In genomic region chr9:103860658-103861377, GRCm38 (mm10) we compare ENCODE assay signal across 13 mouse cellular contexts.
DNase-seq lines count a peak whose midpoint lies in the region; ATAC-seq and TF ChIP-seq lines count a peak whose summit lies in the region.
"Had no signal": no experiment of that assay in that cellular context is flagged by ENCODE, and none has a peak within 500 bp of the region (broad histone marks: within the 10 kb centered on the region; RNA-seq: fewer than 3 reads in every experiment).

No protein-coding gene starts in this region.

- no peaks in the 10 kb centered on the region for H3K36me3 ChIP-seq in heart, postnatal 0 days (replicated peaks; ENCODE audit: control insufficient read depth, insufficient read depth, low read length)
- no peaks in the 10 kb centered on the region for H3K36me3 ChIP-seq in forebrain, embryonic 16.5 days (ENCODE audit: control insufficient read depth, insufficient read depth)
- H3K36me3 ChIP-seq: hindbrain, embryonic 12.5 days; limb, embryonic 13.5 days had no signal

- DNase-seq in heart, postnatal 0 days (ENCODE audit: low spot score) = no peak
- DNase-seq in heart, postnatal 36 days = no peak
- peak; percentile 65 for DNase-seq in R1 (ENCODE audit: low read depth, low spot score)
- DNase-seq in forelimb bud, embryonic 11.5 days (ENCODE audit: low read depth, low spot score) = peak; percentile 12
- DNase-seq in lung, postnatal 4 days = peak; percentile 8 to 33
- no peak for DNase-seq in cerebellum, adult 8-10 months
- DNase-seq: cerebellum, postnatal 10 days; kidney, postnatal 14 days had no signal

- no peak for TF ChIP-seq EP300 in heart, postnatal 0 days (IDR thresholded peaks at IDR 0.05; ENCODE audit: low read depth)

- WGBS in heart, postnatal 0 days = 34% methylated on average over 12 of the region's 12 CpGs
- WGBS in forebrain, embryonic 16.5 days = 43% methylated on average over 12 of the region's 12 CpGs

- H3K27ac ChIP-seq in heart, postnatal 0 days (ENCODE audit: low read depth) = no peak overlapping the region
- H3K27ac ChIP-seq in forebrain, embryonic 16.5 days (ENCODE audit: low read length) = no peak overlapping the region
- H3K27ac ChIP-seq: hindbrain, embryonic 12.5 days; limb, embryonic 13.5 days had no signal

- no peak for TF ChIP-seq CTCF in heart, postnatal 0 days (IDR thresholded peaks at IDR 0.05; ENCODE audit: low read depth)

- H3K27me3 ChIP-seq in heart, postnatal 0 days (ENCODE audit: control insufficient read depth, insufficient read depth, low read length) = no peaks in the 10 kb centered on the region
- no peaks in the 10 kb centered on the region for H3K27me3 ChIP-seq in forebrain, embryonic 16.5 days (replicated peaks; ENCODE audit: control insufficient read depth, insufficient read depth, low read length)
- H3K27me3 ChIP-seq: hindbrain, embryonic 12.5 days; limb, embryonic 13.5 days; megakaryocyte, embryonic 14.5 days had no signal

- H3K9ac ChIP-seq in heart, postnatal 0 days (replicated peaks; ENCODE audit: low read depth, low read length) = no peak overlapping the region
- no peak overlapping the region for H3K9ac ChIP-seq in forebrain, embryonic 16.5 days (replicated peaks; ENCODE audit: low read depth, low read length)
- H3K9ac ChIP-seq: hindbrain, embryonic 12.5 days; limb, embryonic 13.5 days had no signal

- H3K4me3 ChIP-seq in heart, postnatal 0 days (ENCODE audit: low read depth, low read length) = no peak overlapping the region
- no peak overlapping the region for H3K4me3 ChIP-seq in forebrain, embryonic 16.5 days (replicated peaks; ENCODE audit: low read length)
- H3K4me3 ChIP-seq: hindbrain, embryonic 12.5 days; limb, embryonic 13.5 days; megakaryocyte, embryonic 14.5 days; myocyte had no signal

- H3K9me3 ChIP-seq in heart, postnatal 0 days (replicated peaks; ENCODE audit: control insufficient read depth, low read length) = no peaks in the 10 kb centered on the region
- H3K9me3 ChIP-seq in forebrain, embryonic 16.5 days (ENCODE audit: control insufficient read depth, low read length) = no peaks in the 10 kb centered on the region
- H3K9me3 ChIP-seq: hindbrain, embryonic 12.5 days; limb, embryonic 13.5 days had no signal

- no peaks in the 10 kb centered on the region; the same call in 1 of the 2 replicates for H3K4me1 ChIP-seq in heart, postnatal 0 days (ENCODE audit: control insufficient read depth, insufficient read depth)
- H3K4me1 ChIP-seq in forebrain, embryonic 16.5 days (replicated peaks; ENCODE audit: control insufficient read depth, insufficient read depth, low read length) = no peaks in the 10 kb centered on the region
- H3K4me1 ChIP-seq: hindbrain, embryonic 12.5 days; limb, embryonic 13.5 days; megakaryocyte, embryonic 14.5 days had no signal

- intact Hi-C loops in heart, postnatal 36 days (cut with DNase I) = no loop called here

- no peak for ATAC-seq in heart, postnatal 0 days (ENCODE audit: insufficient read depth, low read depth)
- no peak for ATAC-seq in forebrain, embryonic 16.5 days

- H3K4me2 ChIP-seq in heart, postnatal 0 days (ENCODE audit: low read depth, low read length) = peak overlapping the region; percentile 8
- no peak overlapping the region for H3K4me2 ChIP-seq in forebrain, embryonic 16.5 days (ENCODE audit: low read length)
- H3K4me2 ChIP-seq: hindbrain, embryonic 12.5 days; limb, embryonic 13.5 days had no signal

Comparison
In these comparisons a context has a peak if more than half of its experiments do, and no peak if none do; other contexts are left out.
1. DNase-seq: peak in R1 (single experiment), forelimb bud, embryonic 11.5 days (single experiment) and lung, postnatal 4 days (2 of 2); none in heart, postnatal 0 days (single experiment), heart, postnatal 36 days (0 of 2) and cerebellum, adult 8-10 months (single experiment).